Mouse (Mus musculus) inflammation-experienced regulatory T-cells, adult 6 months (primary cell): ENCODE results near the gene Usp4. TPM values are rescaled to one million over a fixed set of nuclear protein-coding genes. Genes with fewer than 3 reads are reported as not detected.

Experiments used
- ATAC-seq: one replicate; pipeline ENCODE4 v1.8.0; 2017
- polyA plus RNA-seq, 3 experiments: library from polyadenylated mRNA; unstranded; fragments of 100-300 nt; shearing (Covaris generic); gene quantifications; one replicate each; pipeline ENCODE4 v1.2.1; 2017

Usp4 gene
- polyA plus RNA-seq, 3 experiments from 2014 or later = 91.3 to 131 (median 111) TPM

DNA sequence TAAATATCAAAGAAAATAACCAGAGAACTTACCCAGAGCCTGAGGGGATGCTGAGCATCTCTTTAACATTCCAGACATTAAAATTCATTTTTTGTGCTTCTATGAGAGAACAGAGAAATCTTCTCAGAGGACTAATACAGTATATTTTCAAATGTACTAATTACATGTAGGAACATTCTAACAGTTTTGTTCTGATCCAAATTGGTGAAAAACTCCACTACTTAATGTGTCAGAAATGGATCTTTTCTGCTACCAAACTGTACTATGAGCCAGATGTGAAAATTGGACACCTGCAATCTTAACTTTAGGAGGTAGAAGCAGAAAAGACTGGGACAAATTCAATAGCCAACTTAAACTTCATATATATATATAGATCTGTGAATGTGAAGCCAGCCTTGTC, 80.7 kb downstream of the Usp4 start, which contains the start of gene Ccdc36:
Ccdc36 (minus strand) TSS at position 101 of the 400 bp plus-strand sequence.
- no peak for ATAC-seq

DNA sequence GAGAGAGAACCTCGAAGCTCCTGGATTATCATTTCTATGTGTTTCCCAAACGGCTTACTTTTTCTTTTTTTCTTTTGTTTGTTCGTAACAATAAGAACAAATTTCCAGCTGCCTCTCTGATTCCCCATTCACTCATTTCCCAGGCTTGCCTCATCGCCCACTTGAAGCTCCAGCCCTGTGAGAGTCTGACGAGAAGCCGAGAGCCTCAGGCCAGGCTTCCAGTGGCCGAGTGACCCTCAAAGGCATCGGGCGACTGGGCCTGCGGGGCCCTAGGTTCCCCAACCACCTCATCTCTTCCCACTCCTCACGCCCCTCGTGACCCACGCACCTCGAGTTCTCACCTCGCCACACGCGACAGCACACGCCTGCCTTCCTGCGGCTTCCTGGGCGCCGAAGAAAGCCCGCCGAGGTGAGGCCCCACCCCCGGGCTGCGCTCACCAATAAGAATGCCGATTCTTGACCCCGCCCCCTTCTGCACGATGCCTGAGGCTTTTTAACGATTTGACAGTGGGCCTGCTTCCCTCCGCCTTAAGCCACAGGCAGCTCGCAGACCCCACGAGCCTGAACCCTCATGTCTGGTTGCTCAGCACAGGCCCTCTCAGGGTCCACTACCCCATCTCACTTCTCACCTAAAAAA, 83.9 kb downstream of the Usp4 start:
- no peak for ATAC-seq

- ATAC-seq = no peak
Measured at GRCm38 (mm10) chr9:108436182-108436581, 88.5 kb downstream of the Usp4 start, which contains the start of gene BC048562. TSS of gene BC048562 (plus strand) at chr9:108436482.

DNA sequence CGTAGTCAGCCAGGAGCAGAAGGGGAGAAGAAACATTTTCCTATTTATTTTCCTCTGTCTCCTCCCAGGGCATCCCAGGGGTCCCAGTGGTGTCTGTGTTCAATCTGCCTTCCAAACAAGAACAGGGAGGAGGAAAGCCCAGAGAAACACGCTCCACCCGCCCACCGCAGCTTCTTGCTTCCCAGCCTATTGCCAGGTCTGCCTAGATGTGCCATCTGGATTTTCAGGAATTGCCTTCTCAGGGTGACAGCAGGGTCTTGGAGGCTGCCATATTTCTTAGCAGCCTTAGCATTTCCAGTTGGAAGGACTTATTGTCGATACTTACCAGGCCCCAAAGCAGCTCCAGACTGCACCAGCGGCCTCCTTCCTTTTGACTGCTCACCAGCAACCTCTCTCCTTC, 91.5 kb downstream of the Usp4 start:
- no peak for ATAC-seq

- no peak for ATAC-seq
Measured at GRCm38 (mm10) chr9:108440485-108440884, 92.8 kb downstream of the Usp4 start.

GRCm38 (mm10) chr9:108441236-108441919, 93.7 kb downstream of the Usp4 start:
- ATAC-seq = no peak

Other genes with a start within 250 kb of the Usp4 start
- gene Bsn, start 157.5 kb upstream of the Usp4 start, polyA plus RNA-seq = under 1 TPM; 0.09 to 0.59 (median 0.38) TPM
- gene Dag1, start 83.9 kb upstream of the Usp4 start, polyA plus RNA-seq = 1 to 10 TPM; 1.6 to 3.2 (median 2.2) TPM
- 1 to 10 TPM; 1.2 to 2.6 (median 1.6) TPM for gene Nicn1, start 57.4 kb upstream of the Usp4 start, polyA plus RNA-seq
- 1 to 10 TPM in 2 of 3 experiments, under 1 TPM in 1; 0.18 to 1.3 (median 1.1) TPM for gene Amt, start 51.0 kb upstream of the Usp4 start, polyA plus RNA-seq
- 100 to 1,000 TPM; 323 to 459 (median 386) TPM for gene Rhoa, start 41.7 kb upstream of the Usp4 start, polyA plus RNA-seq
- 10 to 100 TPM in 2 of 3 experiments, 1 to 10 TPM in 1; 9.6 to 17.6 (median 14.8) TPM for gene Tcta, start 41.7 kb upstream of the Usp4 start, polyA plus RNA-seq
- gene Gpx1, start 8.9 kb upstream of the Usp4 start, polyA plus RNA-seq = 100 to 1,000 TPM; 489 to 506 (median 494) TPM
- 1 to 10 TPM in 2 of 3 experiments, under 1 TPM in 1; 0.78 to 2.2 (median 1.0) TPM for gene 1700102P08Rik, start 45.0 kb downstream of the Usp4 start, polyA plus RNA-seq
- not detected for gene Ccdc36, start 80.6 kb downstream of the Usp4 start, polyA plus RNA-seq
- gene BC048562, start 88.6 kb downstream of the Usp4 start, polyA plus RNA-seq = not detected
- 10 to 100 TPM; 22.9 to 28.1 (median 27.5) TPM for gene Ccdc71, start 112.7 kb downstream of the Usp4 start, polyA plus RNA-seq
- gene Klhdc8b, start 113.7 kb downstream of the Usp4 start, polyA plus RNA-seq = 1 to 10 TPM in 2 of 3 experiments, under 1 TPM in 1; 0.94 to 1.9 (median 1.6) TPM
- under 1 TPM in 2 of 3 experiments, not detected in 1; 0.06 to 0.08 TPM for gene Lamb2, start 131.9 kb downstream of the Usp4 start, polyA plus RNA-seq
- 10 to 100 TPM; 15.7 to 18.4 (median 18.4) TPM for gene Usp19, start 142.7 kb downstream of the Usp4 start, polyA plus RNA-seq
- 100 to 1,000 TPM; 123 to 167 (median 155) TPM for gene Qars, start 159.9 kb downstream of the Usp4 start, polyA plus RNA-seq
- 10 to 100 TPM; 68.0 to 91.8 (median 70.4) TPM for gene Qrich1, start 169.0 kb downstream of the Usp4 start, polyA plus RNA-seq
- 100 to 1,000 TPM; 132 to 143 (median 137) TPM for gene Impdh2, start 212.4 kb downstream of the Usp4 start, polyA plus RNA-seq
- 10 to 100 TPM; 63.9 to 75.7 (median 73.9) TPM for gene Ndufaf3, start 219.6 kb downstream of the Usp4 start, polyA plus RNA-seq
- gene Dalrd3, start 222.0 kb downstream of the Usp4 start, polyA plus RNA-seq = 10 to 100 TPM; 47.6 to 79.7 (median 68.7) TPM
- 10 to 100 TPM; 25.4 to 32.5 (median 28.0) TPM for gene Wdr6, start 230.9 kb downstream of the Usp4 start, polyA plus RNA-seq
- 10 to 100 TPM in 1 of 3 experiments, 1 to 10 TPM in 2; 5.6 to 10.9 (median 7.5) TPM for gene P4htm, start 249.8 kb downstream of the Usp4 start, polyA plus RNA-seq